Comparison of ENCODE assay signal across 18 mouse cellular contexts in the genomic region with DNA sequence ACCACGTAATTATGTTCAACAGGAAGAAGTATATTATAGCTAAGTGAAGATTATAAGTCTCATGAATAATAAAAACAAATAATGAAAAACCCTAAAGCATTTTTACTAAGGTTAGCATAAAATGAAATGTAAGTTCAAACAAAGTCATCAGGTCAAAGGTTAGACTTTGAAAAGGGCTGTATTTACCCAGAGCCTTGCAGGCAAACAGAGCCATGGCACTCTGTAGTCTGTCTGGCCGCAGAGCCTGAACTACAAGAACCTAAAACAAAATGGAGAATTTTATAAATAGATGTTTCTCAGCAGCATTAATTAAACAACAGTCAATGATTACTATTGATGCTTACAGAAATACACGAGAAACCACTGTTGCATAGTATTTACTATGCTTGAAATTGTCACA.
"Had no signal": no experiment of that assay in that cellular context is flagged by ENCODE, and none has a peak within 500 bp of the region (broad histone marks: within the 10 kb centered on the region; RNA-seq: fewer than 3 reads in every experiment).

No protein-coding gene starts in this region.

- DNase-seq: lung, adult 18-20 months; lung, embryonic 14.5 days; lung, postnatal 10 days; lung, postnatal 4 days; midbrain, embryonic 14.5 days; retina, postnatal 1 day; right cerebral cortex, adult 18-20 months; right cerebral cortex, postnatal 25 days; right cerebral cortex, postnatal 4 days; spleen, adult 18-20 months; thymus, adult 18-20 months; thymus, postnatal 14 days; thymus, postnatal 36 days had no signal

- H3K4me3 ChIP-seq: midbrain, embryonic 12.5 days; myocyte; neural tube, embryonic 13.5 days; neural tube, embryonic 15.5 days had no signal

- H3K27me3 ChIP-seq: midbrain, embryonic 12.5 days; neural tube, embryonic 13.5 days; neural tube, embryonic 15.5 days had no signal

- H3K27ac ChIP-seq: midbrain, embryonic 12.5 days; neural tube, embryonic 13.5 days; neural tube, embryonic 15.5 days had no signal

- H3K9ac ChIP-seq: lung, embryonic 14.5 days; midbrain, embryonic 12.5 days; neural tube, embryonic 13.5 days; neural tube, embryonic 15.5 days had no signal

- H3K9me3 ChIP-seq: midbrain, embryonic 12.5 days; neural tube, embryonic 13.5 days; neural tube, embryonic 15.5 days had no signal

- H3K4me2 ChIP-seq: lung, embryonic 14.5 days; midbrain, embryonic 12.5 days; neural tube, embryonic 13.5 days; neural tube, embryonic 15.5 days had no signal

- H3K4me1 ChIP-seq: midbrain, embryonic 12.5 days; neural tube, embryonic 13.5 days; neural tube, embryonic 15.5 days had no signal

- ATAC-seq: midbrain, embryonic 16.5 days had no signal
